Mouse (Mus musculus): ENCODE results near the gene Unk. TPM values are rescaled to one million over a fixed set of nuclear protein-coding genes. Genes with fewer than 3 reads are reported as not detected.

Unk gene
- total RNA-seq, 2 experiments from 2014 or later: 8.4 to 9.0 TPM

DNA sequence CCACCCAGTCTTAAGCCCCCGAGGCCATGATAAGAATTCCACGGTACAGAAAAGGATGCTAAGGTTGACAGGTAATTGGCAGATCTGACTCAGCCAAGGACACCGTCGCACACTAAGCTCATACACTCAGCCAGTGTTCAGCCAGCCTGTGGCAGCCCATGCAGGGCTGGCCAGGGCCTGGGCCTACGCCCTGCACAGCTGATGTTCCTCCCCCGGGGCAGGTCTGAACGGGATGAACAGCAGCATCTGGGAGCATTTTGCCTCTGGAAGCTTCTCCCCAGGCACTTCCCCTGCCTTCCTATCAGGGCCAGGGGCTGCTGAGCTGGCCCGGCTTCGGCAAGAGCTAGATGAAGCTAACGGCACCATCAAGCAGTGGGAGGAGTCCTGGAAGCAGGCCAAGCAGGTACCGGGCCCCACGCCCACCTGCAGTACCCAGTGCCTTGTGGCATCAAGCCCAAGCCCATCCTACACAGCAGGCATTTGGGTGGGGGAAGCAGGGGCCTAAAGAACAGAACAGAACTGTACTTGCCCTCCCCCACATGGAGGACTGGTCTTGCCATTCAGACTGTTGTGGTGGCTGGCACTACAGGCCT is 28.0 kb downstream of the Unk start:
- intact Hi-C loops (cut with DNase I): no loop called here
- no peak for DNase-seq (ENCODE audit: low spot score)

DNA sequence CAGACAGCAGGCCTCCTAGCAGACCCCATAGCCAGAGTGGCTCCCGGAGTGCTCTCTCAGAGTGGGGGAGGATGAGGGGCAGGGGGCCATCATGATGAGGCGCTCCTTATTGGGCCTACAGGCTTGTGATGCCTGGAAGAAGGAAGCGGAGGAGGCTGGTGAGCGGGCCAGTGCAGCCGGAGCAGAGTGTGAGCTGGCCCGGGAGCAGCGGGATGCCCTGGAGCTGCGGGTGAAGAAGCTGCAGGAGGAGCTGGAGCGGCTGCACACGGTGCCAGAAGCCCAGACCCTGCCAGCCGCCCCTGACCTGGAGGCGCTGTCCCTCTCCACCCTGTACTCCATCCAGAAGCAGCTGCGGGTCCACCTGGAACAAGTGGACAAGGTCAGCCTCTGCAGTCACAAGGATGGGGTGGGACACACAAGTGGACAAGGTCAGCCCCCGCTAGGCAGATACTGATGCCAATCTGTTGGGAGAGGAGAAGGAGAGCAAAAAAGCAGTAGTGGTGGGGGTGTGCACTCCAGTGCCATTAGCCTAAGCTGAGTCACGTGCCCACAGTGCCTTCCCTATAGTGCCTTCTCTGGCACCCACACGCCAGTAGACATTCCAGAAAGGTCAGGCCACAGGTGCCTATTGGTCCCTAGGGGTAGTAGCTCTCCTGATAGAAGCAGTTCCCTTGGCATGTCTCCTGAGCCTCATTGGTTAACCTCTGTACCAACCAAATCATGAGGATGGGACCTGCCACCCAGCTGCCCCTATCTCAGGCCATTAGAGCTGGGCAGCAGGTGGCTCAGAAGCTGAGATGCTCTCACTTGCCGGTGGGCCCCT is 29.0 kb downstream of the Unk start:
- intact Hi-C loops (cut with DNase I): no loop called here
- DNase-seq (ENCODE audit: low spot score): no peak

DNA sequence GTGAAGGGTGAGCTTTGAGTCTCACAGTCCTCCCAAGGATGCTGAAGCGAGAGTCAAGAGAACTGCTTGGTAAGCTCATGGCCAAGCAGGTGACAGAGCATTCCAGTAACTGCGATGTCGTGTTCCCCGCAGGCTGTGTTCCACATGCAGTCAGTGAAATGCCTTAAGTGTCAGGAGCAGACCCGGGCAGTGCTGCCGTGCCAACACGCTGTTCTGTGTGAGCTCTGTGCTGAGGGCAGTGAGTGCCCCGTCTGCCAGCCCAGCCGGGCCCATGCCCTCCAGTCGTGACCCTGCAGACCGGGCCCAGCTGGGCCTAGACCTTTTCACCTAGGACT is 29.5 kb downstream of the Unk start:
- intact Hi-C loops (cut with DNase I): no loop called here

GRCm38 (mm10) chr11:116060596-116060995 is 30.5 kb downstream of the Unk start:
- intact Hi-C loops (cut with DNase I): no loop called here
- no peak for DNase-seq (ENCODE audit: low spot score)

More for the DNA sequence above, 29.5 kb downstream of the Unk start:
- no peak for DNase-seq (ENCODE audit: low spot score)

DNA sequence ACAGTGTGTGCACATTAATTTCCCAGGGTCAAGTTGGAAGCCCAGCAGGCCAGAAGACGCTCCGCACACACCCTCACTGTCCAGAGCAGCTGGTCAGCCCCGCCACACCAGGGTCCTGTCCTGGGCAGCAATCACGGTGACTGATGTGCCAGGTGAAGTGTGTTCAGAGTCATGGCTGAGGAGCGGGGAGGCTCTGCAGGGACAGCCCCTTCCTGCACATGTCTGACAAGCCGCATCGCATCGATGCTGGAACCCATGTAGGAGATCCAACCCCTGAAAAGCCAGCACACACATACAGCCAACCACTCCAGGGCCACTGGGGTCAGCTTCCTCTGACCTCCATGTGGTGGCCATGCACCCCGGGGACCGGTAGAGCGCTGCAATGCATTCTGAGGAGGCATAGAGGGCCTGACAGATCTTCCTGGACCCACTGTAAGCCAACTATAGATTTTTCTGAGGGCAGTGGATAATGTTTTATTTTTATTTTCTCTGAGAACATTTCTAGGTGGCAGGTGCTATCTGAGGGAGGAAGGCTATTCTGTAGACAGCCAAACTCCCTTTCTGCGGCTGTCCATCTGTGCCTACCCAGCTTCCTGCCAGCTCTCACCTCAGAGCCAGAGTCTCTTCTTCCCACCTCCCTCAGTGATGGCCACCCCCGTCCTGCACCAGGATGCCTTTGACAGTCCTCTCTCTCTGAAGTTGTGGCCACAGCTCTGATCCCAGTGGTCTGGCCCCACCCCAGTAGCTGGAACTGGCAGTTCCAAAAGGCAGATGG is 31.7 kb downstream of the Unk start:
- intact Hi-C loops (cut with DNase I): no loop called here
- no peak for DNase-seq (ENCODE audit: low spot score)

DNA sequence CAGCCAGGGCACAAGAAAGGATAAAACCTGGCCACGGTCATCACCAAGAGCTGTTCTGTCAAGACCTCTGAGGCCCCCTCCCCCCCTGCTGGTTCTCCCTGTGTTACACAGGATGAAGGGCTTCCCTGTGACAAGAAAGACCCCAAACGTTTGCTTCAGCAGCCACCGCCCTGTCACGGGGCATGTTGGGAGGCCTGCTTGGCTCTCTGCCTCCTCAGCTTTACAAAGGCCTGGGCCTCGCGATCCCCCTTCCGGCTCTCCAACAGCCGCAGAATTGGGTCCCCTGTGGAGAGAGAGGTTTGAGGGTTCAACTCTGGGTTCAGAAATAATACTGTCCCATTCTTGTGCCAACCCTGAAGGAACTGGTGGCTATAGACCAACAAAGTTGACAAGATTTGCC is 32.4 kb downstream of the Unk start:
- intact Hi-C loops (cut with DNase I): no loop called here
- DNase-seq (ENCODE audit: low spot score): no peak

DNA sequence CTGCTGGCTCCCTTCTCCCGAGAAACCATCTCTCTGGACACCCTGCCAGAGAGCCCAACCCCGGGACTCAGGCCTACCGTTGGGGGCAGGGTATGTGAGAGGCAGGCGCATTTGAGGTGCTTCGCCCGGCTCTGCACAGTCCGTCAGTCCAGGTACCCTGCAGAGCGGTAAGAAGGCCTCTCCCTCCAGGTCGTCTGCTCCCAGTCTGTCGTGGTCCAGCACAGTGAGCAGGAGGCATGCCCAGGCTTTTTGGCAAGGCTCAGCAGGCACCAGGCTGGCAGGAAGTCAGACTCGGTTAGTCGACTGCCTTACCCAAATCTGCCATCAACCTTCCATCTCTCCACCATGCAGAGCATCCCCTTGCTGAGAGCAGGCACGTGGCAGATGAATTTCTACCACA is 33.4 kb downstream of the Unk start:
- no peak for DNase-seq (ENCODE audit: low spot score)
- intact Hi-C loops (cut with DNase I): no loop called here

- intact Hi-C loops (cut with DNase I): no loop called here
- DNase-seq (ENCODE audit: low spot score): no peak
Measured at GRCm38 (mm10) chr11:116064187-116064867, 34.2 kb downstream of the Unk start.

- DNase-seq (ENCODE audit: low spot score): no peak
- intact Hi-C loops (cut with DNase I): no loop called here
Measured at GRCm38 (mm10) chr11:116065345-116065744, 35.2 kb downstream of the Unk start.

DNA sequence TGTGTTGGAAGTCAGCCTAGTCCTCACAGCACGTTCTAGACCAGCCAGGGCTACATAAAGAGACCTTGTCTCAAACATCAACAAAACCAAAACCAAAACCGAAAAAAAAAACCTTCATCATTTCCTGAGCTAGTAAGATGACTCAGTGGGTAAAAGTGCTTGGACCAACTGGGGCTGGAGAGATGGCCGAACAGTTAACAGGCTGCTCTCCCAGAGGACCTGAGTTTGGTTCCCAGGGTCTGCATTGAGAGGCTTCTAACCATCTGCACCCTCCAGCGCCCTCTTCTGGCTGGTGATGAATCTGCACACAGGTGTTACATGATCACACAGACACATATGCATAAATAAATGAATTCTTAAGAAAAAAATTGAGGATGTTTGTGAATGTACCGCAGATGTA is 41.4 kb downstream of the Unk start:
- intact Hi-C loops (cut with DNase I): no loop called here
- no peak for DNase-seq (ENCODE audit: low spot score)

DNA sequence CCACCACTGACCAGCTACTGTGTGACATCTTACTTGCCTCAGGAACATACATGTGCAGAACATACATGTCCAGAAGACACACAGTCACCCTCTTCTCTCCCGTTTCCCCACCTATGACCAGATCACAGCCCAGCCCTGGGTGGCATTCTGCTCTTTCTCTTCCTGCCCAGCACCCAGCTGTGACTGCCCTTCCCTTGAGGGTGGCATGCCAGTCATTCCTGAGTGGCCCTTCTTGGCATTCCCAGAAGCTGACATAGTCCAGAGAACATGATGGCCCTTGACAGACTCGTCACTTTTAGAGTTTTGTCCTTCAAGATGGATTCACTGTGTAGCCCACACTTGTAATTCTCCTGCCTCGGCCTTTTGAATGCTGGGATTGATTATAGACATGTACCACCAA is 42.5 kb downstream of the Unk start:
- intact Hi-C loops (cut with DNase I): no loop called here

DNA sequence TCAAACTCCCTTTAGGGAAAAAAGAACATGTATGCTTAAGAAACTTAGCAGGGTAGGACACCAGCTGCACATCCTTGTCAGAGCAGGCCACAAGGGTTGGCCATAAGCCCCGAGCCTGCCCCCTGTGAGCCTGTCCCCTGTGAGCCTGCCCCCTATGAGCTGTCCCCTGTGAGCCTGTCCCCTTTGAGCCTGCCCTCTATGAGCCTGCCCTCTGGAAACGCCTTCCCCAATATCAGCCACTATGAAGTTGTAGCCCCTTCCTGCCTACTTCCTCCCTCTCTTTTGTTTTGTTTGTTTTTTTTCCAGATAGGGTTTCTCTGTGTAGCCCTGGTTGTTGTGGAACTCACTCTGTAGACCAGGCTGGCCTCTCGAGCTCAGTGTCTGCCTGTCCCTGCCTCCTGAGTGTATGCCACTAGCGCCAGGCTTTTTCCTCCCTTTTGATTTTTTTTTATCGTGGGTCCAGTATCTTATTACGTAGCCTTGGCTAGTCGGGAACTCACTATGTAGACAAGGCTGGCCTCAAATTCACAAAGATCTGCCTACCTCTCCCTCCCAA is 44.4 kb downstream of the Unk start:
- DNase-seq (ENCODE audit: low spot score): no peak
- intact Hi-C loops (cut with DNase I): no loop called here

More for the DNA sequence above, 42.5 kb downstream of the Unk start:
- DNase-seq (ENCODE audit: low spot score): no peak

GRCm38 (mm10) chr11:116075539-116076265 is 45.6 kb downstream of the Unk start:
- intact Hi-C loops (cut with DNase I): loop anchor here (5.0 kb wide), 1 partner anchor 43 kb away; the partner anchor contains the start of gene Unk
- no peak for DNase-seq (ENCODE audit: low spot score)

DNA sequence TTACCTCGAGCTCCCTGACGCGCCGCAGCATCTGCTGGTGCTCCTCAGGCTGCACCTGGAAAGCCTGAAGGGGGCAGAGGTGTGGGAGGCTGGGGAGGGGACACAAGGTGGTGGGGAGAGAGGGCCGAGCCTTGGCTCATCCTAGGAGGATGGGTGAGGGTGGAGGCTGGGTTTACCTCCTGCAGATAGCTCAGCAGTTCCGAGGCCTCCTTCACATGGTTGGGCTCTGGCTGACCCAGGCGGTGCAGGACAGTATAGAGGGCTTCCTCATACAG is 46.1 kb downstream of the Unk start:
- intact Hi-C loops (cut with DNase I): loop anchor here (5.0 kb wide), 1 partner anchor 44 kb away; the partner anchor contains the start of gene Unk
- no peak for DNase-seq (ENCODE audit: low spot score)

DNA sequence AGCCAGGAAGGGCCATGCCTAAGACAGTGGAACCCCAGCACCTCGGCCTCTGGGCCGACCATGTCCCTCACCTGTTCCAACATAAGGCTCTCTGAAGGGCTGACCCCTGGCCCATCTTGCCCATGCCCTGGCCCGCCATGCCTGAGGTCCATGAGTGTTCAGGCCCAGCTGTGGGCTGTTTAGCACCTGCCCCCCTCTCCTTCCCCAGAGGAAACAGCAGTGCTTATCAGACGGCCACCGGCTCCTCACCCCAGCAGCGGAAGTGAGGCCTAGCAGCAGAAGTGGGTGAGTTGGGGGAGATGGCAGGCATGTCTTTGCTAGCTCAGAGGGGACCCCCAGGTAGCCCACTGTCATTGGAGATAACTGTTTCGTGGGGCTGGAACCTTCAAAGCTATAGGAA is 46.7 kb downstream of the Unk start:
- no peak for DNase-seq (ENCODE audit: low spot score)
- intact Hi-C loops (cut with DNase I): loop anchor here (5.0 kb wide), 1 partner anchor 45 kb away; the partner anchor contains the start of gene Unk

GRCm38 (mm10) chr11:116077446-116078204 is 47.5 kb downstream of the Unk start, which contains the start of gene Unc13d:
Gene Unc13d (minus strand): TSS chr11:116077961.
- no peak for DNase-seq (ENCODE audit: low spot score)
- intact Hi-C loops (cut with DNase I): loop anchor here (5.0 kb wide), 1 partner anchor 45 kb away; the partner anchor contains the start of gene Unk

DNA sequence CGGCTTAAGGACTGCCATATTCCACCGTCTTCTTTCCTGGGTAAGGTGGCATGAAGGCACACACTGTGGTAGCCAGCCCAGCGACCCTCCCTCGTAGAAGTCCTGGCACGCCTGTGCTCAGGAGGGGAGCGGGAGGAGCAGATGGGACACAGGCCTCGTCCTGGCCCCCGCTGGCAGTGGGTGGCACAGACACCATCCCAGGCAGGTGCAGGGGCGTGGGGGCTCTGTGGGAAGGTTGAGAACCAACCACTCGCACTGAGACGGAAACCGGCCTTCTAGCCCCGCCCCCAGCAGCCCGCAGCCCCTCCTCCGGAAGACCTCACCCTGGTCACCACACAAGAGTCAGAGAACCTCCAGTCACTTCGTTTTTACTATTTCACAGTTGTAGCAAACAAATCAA is 48.1 kb downstream of the Unk start:
- DNase-seq (ENCODE audit: low spot score): no peak
- intact Hi-C loops (cut with DNase I): loop anchor here (5.0 kb wide), 1 partner anchor 46 kb away; the partner anchor contains the start of gene Unk

DNA sequence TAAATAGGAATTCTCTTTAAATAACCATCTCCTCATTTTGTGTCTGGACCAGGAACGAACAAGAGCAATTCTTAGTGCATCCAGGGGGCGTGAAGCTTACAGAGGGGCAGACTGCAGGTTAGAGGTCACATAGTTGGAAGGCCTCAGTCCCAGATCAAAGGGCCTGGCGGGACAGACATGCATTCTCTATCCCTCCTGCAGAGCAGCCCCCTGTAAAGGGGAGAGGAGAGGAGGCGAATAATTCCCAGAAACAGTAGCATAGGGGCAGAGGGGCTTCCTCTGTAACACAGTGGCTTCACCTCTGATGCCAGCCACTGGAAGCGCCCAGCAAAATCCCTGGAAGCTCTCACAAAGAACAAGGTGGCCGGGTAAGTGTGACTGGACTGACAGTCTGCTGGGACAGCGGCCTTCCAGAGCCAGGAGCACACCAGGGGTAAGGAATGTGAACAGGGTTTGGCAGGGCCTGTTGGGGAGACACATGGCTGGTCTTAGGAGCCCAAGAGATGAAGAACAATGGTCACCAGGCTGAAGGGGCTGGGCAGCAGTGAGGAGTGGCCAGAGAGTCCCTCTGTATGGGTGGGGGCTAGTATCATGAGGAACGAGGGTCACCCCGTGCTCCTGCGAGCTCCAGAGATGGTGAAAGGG is 48.7 kb downstream of the Unk start:
- intact Hi-C loops (cut with DNase I): loop anchor here (5.0 kb wide), 1 partner anchor 46 kb away; the partner anchor contains the start of gene Unk

More for the DNA sequence above, 48.7 kb downstream of the Unk start:
- no peak for DNase-seq (ENCODE audit: low spot score)
